Mouse (Mus musculus): ENCODE data around the gene Grik2. TPM values are rescaled to one million over a fixed set of nuclear protein-coding genes. Genes with fewer than 3 reads are reported as not detected.

Gene Grik2
- polyA plus RNA-seq, 1 experiment from 2014 or later = 7.0 TPM

- Histone ChIP-seq H3K27me3 (ENCODE audit: insufficient read depth, poor library complexity, severe bottlenecking) (no peaks in the 10 kb centered on the region), H3K4me1 (replicated peaks) (peaks cover 36% of the 10 kb centered on the region), H3K27ac (no peak overlapping the region), H3K9me3 (no peaks in the 10 kb centered on the region), H3K4me3 (no peak overlapping the region), H3K36me3 (no peaks in the 10 kb centered on the region)
- no peak for DNase-seq (ENCODE audit: low spot score)
- 74% methylated on average over 2 of the region's 2 CpGs for WGBS
These were observed 8.1 kb downstream of the Grik2 start for GRCm38 (mm10) chr10:49780430-49780829.

GRCm38 (mm10) chr10:49768897-49769296 lies 19.7 kb downstream of the Grik2 start:
- Histone ChIP-seq H3K9me3 (no peaks in the 10 kb centered on the region), H3K4me1 (replicated peaks) (no peaks in the 10 kb centered on the region), H3K4me3 (no peak overlapping the region), H3K27ac (no peak overlapping the region), H3K27me3 (ENCODE audit: insufficient read depth, poor library complexity, severe bottlenecking) (no peaks in the 10 kb centered on the region), H3K36me3 (no peaks in the 10 kb centered on the region)
- no peak for DNase-seq (ENCODE audit: low spot score)

GRCm38 (mm10) chr10:49767556-49767955 lies 21.0 kb downstream of the Grik2 start:
- no peak for DNase-seq (ENCODE audit: low spot score)
- no peak overlapping the region for H3K4me3 ChIP-seq
- WGBS = 75% methylated on average over 2 of the region's 2 CpGs

GRCm38 (mm10) chr10:49762607-49763006 lies 26.0 kb downstream of the Grik2 start:
- Histone ChIP-seq H3K27me3 (ENCODE audit: insufficient read depth, poor library complexity, severe bottlenecking) (no peaks in the 10 kb centered on the region), H3K9me3 (no peaks in the 10 kb centered on the region), H3K27ac (no peak overlapping the region), H3K4me1 (replicated peaks) (no peaks in the 10 kb centered on the region), H3K4me3 (no peak overlapping the region), H3K36me3 (no peaks in the 10 kb centered on the region)
- 78% methylated on average over 2 of the region's 2 CpGs for WGBS
- DNase-seq (ENCODE audit: low spot score) = no peak

More at GRCm38 (mm10) chr10:49767556-49767955, 21.0 kb downstream of the Grik2 start:
- no peak overlapping the region for H3K27ac ChIP-seq
- no peaks in the 10 kb centered on the region for H3K4me1 ChIP-seq (replicated peaks)
- no peaks in the 10 kb centered on the region for H3K9me3 ChIP-seq
- no peaks in the 10 kb centered on the region for H3K36me3 ChIP-seq
- H3K27me3 ChIP-seq (ENCODE audit: insufficient read depth, poor library complexity, severe bottlenecking) = no peaks in the 10 kb centered on the region

- Histone ChIP-seq H3K4me3 (no peak overlapping the region), H3K27ac (no peak overlapping the region), H3K27me3 (ENCODE audit: insufficient read depth, poor library complexity, severe bottlenecking) (no peaks in the 10 kb centered on the region), H3K9me3 (no peaks in the 10 kb centered on the region), H3K4me1 (replicated peaks) (no peaks in the 10 kb centered on the region), H3K36me3 (no peaks in the 10 kb centered on the region)
- 89% methylated on average over 2 of the region's 2 CpGs for WGBS
- no peak for DNase-seq (ENCODE audit: low spot score)
These were observed 36.8 kb downstream of the Grik2 start for GRCm38 (mm10) chr10:49751769-49752168.

GRCm38 (mm10) chr10:49731841-49732240 lies 56.7 kb downstream of the Grik2 start:
- 88% methylated on average over 2 of the region's 2 CpGs for WGBS
- H3K27me3 ChIP-seq (ENCODE audit: insufficient read depth, poor library complexity, severe bottlenecking) = no peaks in the 10 kb centered on the region
- H3K27ac ChIP-seq = no peak overlapping the region
- no peak for DNase-seq (ENCODE audit: low spot score)
- no peak overlapping the region for H3K4me3 ChIP-seq
- no peaks in the 10 kb centered on the region for H3K36me3 ChIP-seq
- H3K9me3 ChIP-seq = no peaks in the 10 kb centered on the region
- H3K4me1 ChIP-seq (replicated peaks) = no peaks in the 10 kb centered on the region

- DNase-seq (ENCODE audit: low spot score) = no peak
- H3K36me3 ChIP-seq = no peaks in the 10 kb centered on the region
- WGBS = 86% methylated on average over 2 of the region's 2 CpGs
- H3K9me3 ChIP-seq = no peaks in the 10 kb centered on the region
- H3K27ac ChIP-seq = no peak overlapping the region
- no peak overlapping the region for H3K4me3 ChIP-seq
- no peaks in the 10 kb centered on the region for H3K27me3 ChIP-seq (ENCODE audit: insufficient read depth, poor library complexity, severe bottlenecking)
- no peaks in the 10 kb centered on the region for H3K4me1 ChIP-seq (replicated peaks)
These were observed 64.9 kb downstream of the Grik2 start for GRCm38 (mm10) chr10:49723706-49724105.

- Histone ChIP-seq H3K9me3 (no peaks in the 10 kb centered on the region), H3K4me3 (no peak overlapping the region), H3K27ac (no peak overlapping the region), H3K36me3 (no peaks in the 10 kb centered on the region), H3K4me1 (replicated peaks) (no peaks in the 10 kb centered on the region), H3K27me3 (ENCODE audit: insufficient read depth, poor library complexity, severe bottlenecking) (no peaks in the 10 kb centered on the region)
- DNase-seq (ENCODE audit: low spot score) = no peak
- WGBS = 76% methylated on average over 5 of the region's 5 CpGs
These were observed 71.7 kb downstream of the Grik2 start for GRCm38 (mm10) chr10:49716856-49717255.

- Histone ChIP-seq H3K4me3 (no peak overlapping the region), H3K9me3 (no peaks in the 10 kb centered on the region), H3K27me3 (ENCODE audit: insufficient read depth, poor library complexity, severe bottlenecking) (no peaks in the 10 kb centered on the region), H3K27ac (no peak overlapping the region), H3K36me3 (no peaks in the 10 kb centered on the region), H3K4me1 (replicated peaks) (no peaks in the 10 kb centered on the region)
- no peak for DNase-seq (ENCODE audit: low spot score)
- 95% methylated on average over 3 of the region's 3 CpGs for WGBS
These were observed 78.8 kb downstream of the Grik2 start for GRCm38 (mm10) chr10:49709748-49710147.

- Histone ChIP-seq H3K4me3 (no peak overlapping the region), H3K4me1 (replicated peaks) (no peaks in the 10 kb centered on the region), H3K27ac (no peak overlapping the region), H3K9me3 (no peaks in the 10 kb centered on the region), H3K27me3 (ENCODE audit: insufficient read depth, poor library complexity, severe bottlenecking) (no peaks in the 10 kb centered on the region), H3K36me3 (no peaks in the 10 kb centered on the region)
- 94% methylated on average over 8 of the region's 8 CpGs for WGBS
- no peak for DNase-seq (ENCODE audit: low spot score)
These were observed 84.1 kb downstream of the Grik2 start for GRCm38 (mm10) chr10:49704446-49704845.

- Histone ChIP-seq H3K27ac (no peak overlapping the region), H3K4me1 (replicated peaks) (no peaks in the 10 kb centered on the region), H3K27me3 (ENCODE audit: insufficient read depth, poor library complexity, severe bottlenecking) (no peaks in the 10 kb centered on the region), H3K36me3 (no peaks in the 10 kb centered on the region), H3K9me3 (no peaks in the 10 kb centered on the region), H3K4me3 (no peak overlapping the region)
- 82% methylated on average over 1 of the region's 1 CpGs for WGBS
- DNase-seq (ENCODE audit: low spot score) = no peak
These were observed 136.2 kb downstream of the Grik2 start for GRCm38 (mm10) chr10:49652320-49652719.

GRCm38 (mm10) chr10:49647116-49647515 lies 141.4 kb downstream of the Grik2 start:
- WGBS = 93% methylated on average over 2 of the region's 2 CpGs

GRCm38 (mm10) chr10:49639901-49640300 lies 148.7 kb downstream of the Grik2 start:
- DNase-seq (ENCODE audit: low spot score) = no peak
- Histone ChIP-seq H3K27me3 (ENCODE audit: insufficient read depth, poor library complexity, severe bottlenecking) (no peaks in the 10 kb centered on the region), H3K27ac (no peak overlapping the region), H3K4me3 (no peak overlapping the region), H3K36me3 (no peaks in the 10 kb centered on the region), H3K9me3 (no peaks in the 10 kb centered on the region), H3K4me1 (replicated peaks) (no peaks in the 10 kb centered on the region)
- 82% methylated on average over 2 of the region's 2 CpGs for WGBS

More at GRCm38 (mm10) chr10:49647116-49647515, 141.4 kb downstream of the Grik2 start:
- Histone ChIP-seq H3K4me1 (replicated peaks) (no peaks in the 10 kb centered on the region), H3K4me3 (no peak overlapping the region), H3K9me3 (no peaks in the 10 kb centered on the region), H3K27ac (no peak overlapping the region), H3K27me3 (ENCODE audit: insufficient read depth, poor library complexity, severe bottlenecking) (no peaks in the 10 kb centered on the region), H3K36me3 (no peaks in the 10 kb centered on the region)
- no peak for DNase-seq (ENCODE audit: low spot score)

GRCm38 (mm10) chr10:49623951-49624350 lies 164.6 kb downstream of the Grik2 start:
- no peaks in the 10 kb centered on the region for H3K27me3 ChIP-seq (ENCODE audit: insufficient read depth, poor library complexity, severe bottlenecking)
- H3K4me1 ChIP-seq (replicated peaks) = no peaks in the 10 kb centered on the region
- H3K4me3 ChIP-seq = no peak overlapping the region
- WGBS = 89% methylated on average over 3 of the region's 3 CpGs
- no peak for DNase-seq (ENCODE audit: low spot score)
- no peaks in the 10 kb centered on the region for H3K36me3 ChIP-seq
- no peaks in the 10 kb centered on the region for H3K9me3 ChIP-seq
- no peak overlapping the region for H3K27ac ChIP-seq

Data from hindbrain, embryonic 10.5 days (tissue).